25 mouse cellular contexts compared by ENCODE assay signal in genomic region chr5:151116192-151116887, GRCm38 (mm10).
DNase-seq lines count a peak whose midpoint lies in the region; ATAC-seq lines count a peak whose summit lies in the region.
"Had no signal": no experiment of that assay in that cellular context is flagged by ENCODE, and none has a peak within 500 bp of the region (broad histone marks: within the 10 kb centered on the region; RNA-seq: fewer than 3 reads in every experiment).

No protein-coding gene starts in this region.

- peak; percentile 76 for ATAC-seq in lung, embryonic 16.5 days (ENCODE audit: low read depth)
- ATAC-seq in hindbrain, embryonic 13.5 days (ENCODE audit: low FRiP score), result no peak
- ATAC-seq: activated CD4-positive, CD25-positive, alpha-beta regulatory T cell, adult 4 months; inflammation-experienced regulatory T-cells, adult 6 months had no signal

- H3K9ac ChIP-seq in lung, embryonic 16.5 days (ENCODE audit: low read length), result 0 out of 2 replicates have a peak overlapping the region, but pooled peaks have one; percentile 5
- no peak overlapping the region for H3K9ac ChIP-seq in hindbrain, embryonic 13.5 days
- H3K9ac ChIP-seq: embryonic facial prominence, embryonic 12.5 days; forebrain, embryonic 12.5 days; hindbrain, embryonic 12.5 days; limb, embryonic 12.5 days; liver, embryonic 13.5 days; neural tube, embryonic 15.5 days had no signal

- WGBS in lung, embryonic 16.5 days, result 56% methylated on average over 5 of the region's 5 CpGs
- WGBS in hindbrain, embryonic 13.5 days, result 91% methylated on average over 5 of the region's 5 CpGs

- H3K4me2 ChIP-seq in lung, embryonic 16.5 days (ENCODE audit: low read depth, low read length), result no peak overlapping the region
- no peak overlapping the region for H3K4me2 ChIP-seq in hindbrain, embryonic 13.5 days
- H3K4me2 ChIP-seq: embryonic facial prominence, embryonic 12.5 days; forebrain, embryonic 12.5 days; heart, embryonic 11.5 days; hindbrain, embryonic 12.5 days; limb, embryonic 12.5 days; liver, embryonic 13.5 days; neural tube, embryonic 15.5 days had no signal

- intact Hi-C loops in heart, postnatal 25 days (cut with DNase I), result no loop called here

- no peaks in the 10 kb centered on the region for H3K9me3 ChIP-seq in lung, embryonic 16.5 days (ENCODE audit: control insufficient read depth, low read length)
- H3K9me3 ChIP-seq in hindbrain, embryonic 13.5 days, result no peaks in the 10 kb centered on the region
- H3K9me3 ChIP-seq: embryonic facial prominence, embryonic 12.5 days; forebrain, embryonic 12.5 days; hindbrain, embryonic 12.5 days; limb, embryonic 12.5 days; liver, embryonic 13.5 days; midbrain, embryonic 10.5 days; neural tube, embryonic 15.5 days had no signal

- no peaks in the 10 kb centered on the region for H3K27me3 ChIP-seq in lung, embryonic 16.5 days (ENCODE audit: control insufficient read depth, insufficient read depth, low read depth, low read length)
- no peaks in the 10 kb centered on the region for H3K27me3 ChIP-seq in hindbrain, embryonic 13.5 days
- H3K27me3 ChIP-seq: embryonic facial prominence, embryonic 12.5 days; forebrain, embryonic 12.5 days; hindbrain, embryonic 12.5 days; limb, embryonic 12.5 days; liver, embryonic 13.5 days; neural tube, embryonic 15.5 days had no signal

- no peaks in the 10 kb centered on the region for H3K36me3 ChIP-seq in lung, embryonic 16.5 days (ENCODE audit: control insufficient read depth, insufficient read depth, low read length)
- H3K36me3 ChIP-seq in hindbrain, embryonic 13.5 days, result no peaks in the 10 kb centered on the region
- H3K36me3 ChIP-seq: embryonic facial prominence, embryonic 12.5 days; forebrain, embryonic 12.5 days; G1E; hindbrain, embryonic 12.5 days; limb, embryonic 12.5 days; liver, embryonic 13.5 days; midbrain, embryonic 10.5 days; neural tube, embryonic 15.5 days had no signal

- H3K27ac ChIP-seq in lung, embryonic 16.5 days (ENCODE audit: low read length), result peak overlapping the region; percentile 47
- no peak overlapping the region for H3K27ac ChIP-seq in hindbrain, embryonic 13.5 days
- H3K27ac ChIP-seq: embryonic facial prominence, embryonic 12.5 days; forebrain, embryonic 12.5 days; hindbrain, embryonic 12.5 days; limb, embryonic 12.5 days; liver, embryonic 13.5 days; midbrain, embryonic 10.5 days; neural tube, embryonic 15.5 days had no signal

- H3K4me1 ChIP-seq in lung, embryonic 16.5 days (replicated peaks; ENCODE audit: control insufficient read depth, insufficient read depth, low read length), result peaks cover 15% of the 10 kb centered on the region
- no peaks in the 10 kb centered on the region for H3K4me1 ChIP-seq in hindbrain, embryonic 13.5 days (replicated peaks)
- H3K4me1 ChIP-seq: embryonic facial prominence, embryonic 12.5 days; forebrain, embryonic 12.5 days; hindbrain, embryonic 12.5 days; liver, embryonic 13.5 days; midbrain, embryonic 10.5 days; neural tube, embryonic 15.5 days had no signal

- no peak overlapping the region for H3K4me3 ChIP-seq in lung, embryonic 16.5 days (ENCODE audit: low read length)
- H3K4me3 ChIP-seq in hindbrain, embryonic 13.5 days, result no peak overlapping the region
- H3K4me3 ChIP-seq: embryonic facial prominence, embryonic 12.5 days; forebrain, embryonic 12.5 days; hindbrain, embryonic 12.5 days; limb, embryonic 12.5 days; liver, embryonic 13.5 days; midbrain, embryonic 10.5 days; neural tube, embryonic 15.5 days had no signal

- DNase-seq in heart, adult 18-20 months, result peak; percentile 43 to 47
- no peak for DNase-seq in heart, postnatal 25 days (ENCODE audit: low spot score)
- peak; percentile 44 for DNase-seq in MN1 (ENCODE audit: low spot score)
- peak; percentile 47 to 61 for DNase-seq in lung, postnatal 4 days
- no peak for DNase-seq in right cerebral cortex, postnatal 36 days (ENCODE audit: low spot score in 2 of 2)
- DNase-seq in kidney, adult 11 months, result no peak
- DNase-seq: adrenal gland, postnatal 10 days; cerebellum, adult 18-20 months; cerebellum, postnatal 14 days; kidney, adult 8-10 months; kidney, postnatal 10 days; liver, embryonic 13.5 days; spleen, adult 18-20 months had no signal

Comparison
In these comparisons a context has a peak if more than half of its experiments do, and no peak if none do; other contexts are left out.
1. DNase-seq: peak in heart, adult 18-20 months (2 of 2), MN1 (single experiment) and lung, postnatal 4 days (2 of 2); none in heart, postnatal 25 days (single experiment), right cerebral cortex, postnatal 36 days (0 of 2) and kidney, adult 11 months (single experiment).